Mouse (Mus musculus) embryonic fibroblast, embryonic 13.5 days (primary cell): Measurements from ENCODE around the gene Sdccag8. TPM values are rescaled to one million over a fixed set of nuclear protein-coding genes. Genes with fewer than 3 reads are reported as not detected.

Source experiments
- H3K27ac ChIP-seq: 2 replicates; pipeline ENCODE4 v1.5.1; 2012; ENCODE audit warnings: low read length, control low read depth, inconsistent platforms; ENCODE audit not compliant: insufficient read depth
- H3K4me1 ChIP-seq: 2 replicates; pipeline ENCODE4 v1.6.1; 2011; ENCODE audit warnings: low read length; ENCODE audit not compliant: control insufficient read depth, insufficient read depth
- H3K4me3 ChIP-seq: 2 replicates; pipeline ENCODE4 v1.5.1; 2011; ENCODE audit warnings: mild to moderate bottlenecking, control low read depth, low read length; ENCODE audit not compliant: insufficient read depth
- CTCF ChIP-seq: IDR thresholded peaks from 2 replicates; pipeline ENCODE4 v1.5.1; 2011; ENCODE audit warnings: mild to moderate bottlenecking, control low read depth, low read length, moderate library complexity, borderline replicate concordance; ENCODE audit not compliant: insufficient read depth
- POLR2A ChIP-seq: IDR thresholded peaks from 2 replicates; pipeline ENCODE4 v1.6.1; 2011; ENCODE audit warnings: low read depth, mild to moderate bottlenecking, control low read depth, low read length, moderate library complexity
- polyA plus RNA-seq: library from polyadenylated mRNA; stranded (reverse); fragments of >200 nt; gene quantifications from 2 replicates; pipeline ENCODE4 v1.2.4, GENCODE M21; 2011; ENCODE audit warnings: low read depth; ENCODE audit not compliant: missing spikeins, insufficient read length

Sdccag8 gene
- polyA plus RNA-seq, 1 experiment: 14.3 TPM

GRCm38 (mm10) chr1:177065732-177066131 is 251.3 kb downstream of the Sdccag8 start:
- no peak overlapping the region for H3K27ac ChIP-seq
- TF ChIP-seq CTCF (no peak), POLR2A (no peak)
- H3K4me3 ChIP-seq: no peak overlapping the region
- no peaks in the 10 kb centered on the region for H3K4me1 ChIP-seq

- Histone ChIP-seq H3K27ac (no peak overlapping the region), H3K4me1 (no peaks in the 10 kb centered on the region), H3K4me3 (no peak overlapping the region)
- TF ChIP-seq CTCF (no peak), POLR2A (no peak)
Measured at GRCm38 (mm10) chr1:177067123-177067646, 252.7 kb downstream of the Sdccag8 start.

GRCm38 (mm10) chr1:177069161-177069560 is 254.7 kb downstream of the Sdccag8 start:
- Histone ChIP-seq H3K4me3 (no peak overlapping the region), H3K4me1 (no peaks in the 10 kb centered on the region), H3K27ac (no peak overlapping the region)
- TF ChIP-seq POLR2A (no peak), CTCF (no peak)

Other genes starting within 250 kb of the Sdccag8 start
- 117 and 137 TPM in 2 replicates for gene Cep170, start 593 bp upstream of the Sdccag8 start, polyA plus RNA-seq